Mouse (Mus musculus): ENCODE data around the gene Ciapin1. TPM values are rescaled to one million over a fixed set of nuclear protein-coding genes. Genes with fewer than 3 reads are reported as not detected.

Ciapin1 gene
- total RNA-seq, 2 experiments from 2014 or later = 69.4 to 77.1 TPM

DNA sequence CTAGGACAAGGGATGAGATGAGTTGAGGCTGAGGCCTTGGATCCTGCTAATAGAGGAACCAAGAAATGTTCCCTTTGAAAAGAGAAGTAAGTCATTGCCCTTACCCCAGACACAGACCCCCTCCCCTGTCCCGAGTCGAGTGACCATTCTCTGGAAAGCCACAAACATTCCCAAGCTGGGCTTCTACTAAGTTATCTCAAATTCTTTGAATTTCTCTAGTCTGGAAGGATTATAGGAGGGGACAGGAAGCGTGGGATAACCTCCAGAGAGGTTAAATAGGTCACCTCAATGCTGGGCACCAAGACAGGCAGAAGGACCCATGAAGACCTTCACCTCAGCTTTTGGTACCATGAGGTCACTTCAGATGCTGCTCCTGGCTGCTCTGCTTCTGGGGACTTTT is 28.0 kb downstream of the Ciapin1 start, which contains the start of gene Ccl17:
Gene Ccl17, plus strand, starts transcription at position 301 of the 400 bp plus-strand sequence.
- no peak for DNase-seq (ENCODE audit: low spot score in 2 of 2)

DNA sequence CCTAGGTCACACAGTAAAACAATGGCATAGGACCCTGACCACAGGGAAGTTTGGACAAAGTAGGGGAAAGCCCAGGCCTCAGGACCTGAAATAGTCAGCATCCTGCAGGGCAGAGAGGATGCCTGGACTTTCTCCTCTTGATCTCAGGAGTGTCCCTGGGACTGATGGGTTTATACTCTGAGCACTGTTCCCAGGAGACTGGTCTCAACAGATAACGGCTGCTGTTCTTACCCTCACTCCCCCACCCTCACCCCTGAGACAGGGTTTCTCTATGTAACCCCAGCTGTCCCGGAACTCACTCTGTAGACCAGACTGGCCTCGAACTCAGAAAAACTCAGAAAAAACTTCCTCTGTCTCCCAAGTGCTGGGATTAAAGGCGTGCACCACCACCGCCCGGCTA is 29.8 kb downstream of the Ciapin1 start:
- no peak for DNase-seq (ENCODE audit: low spot score in 2 of 2)

DNA sequence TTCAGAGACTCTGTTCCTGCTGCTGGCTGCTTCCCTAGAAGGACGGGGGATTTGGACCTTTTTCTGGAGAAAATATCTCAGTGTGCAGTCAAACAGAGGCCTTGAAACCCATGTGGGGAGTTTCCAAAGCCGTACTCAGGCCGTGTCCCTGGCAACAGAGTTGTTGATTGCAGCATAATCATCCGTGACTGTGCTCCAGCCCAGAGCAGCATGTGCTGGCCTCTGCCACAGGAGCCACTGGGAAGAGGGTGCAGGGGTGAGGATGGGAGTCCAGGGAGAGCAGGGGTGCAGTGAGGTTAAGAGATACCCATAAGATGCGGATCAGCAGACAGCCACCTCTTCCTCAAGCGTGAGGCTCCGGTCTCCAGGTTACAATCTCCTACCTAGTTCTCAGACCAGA is 30.7 kb downstream of the Ciapin1 start:
- DNase-seq (ENCODE audit: low spot score in 2 of 2) = no peak

DNA sequence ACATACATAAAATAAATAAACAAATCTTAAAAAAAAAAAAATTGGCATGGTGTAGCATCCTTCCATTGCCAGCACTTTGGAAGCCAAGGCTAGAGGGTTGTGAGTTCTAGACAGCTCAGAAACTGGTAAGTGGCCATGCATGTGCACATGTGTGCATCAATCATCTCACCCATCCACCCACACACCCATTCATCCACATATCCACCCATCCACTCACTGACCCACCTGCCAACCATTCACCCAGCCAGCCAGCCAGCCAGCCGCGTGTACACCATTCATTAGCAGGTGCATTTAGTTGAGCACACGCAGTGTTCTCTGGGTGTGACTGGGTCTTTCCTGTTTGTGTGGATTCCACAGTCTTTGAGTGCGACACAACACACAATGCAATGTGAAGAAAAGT is 32.3 kb downstream of the Ciapin1 start:
- no peak for DNase-seq (ENCODE audit: low spot score in 2 of 2)

DNA sequence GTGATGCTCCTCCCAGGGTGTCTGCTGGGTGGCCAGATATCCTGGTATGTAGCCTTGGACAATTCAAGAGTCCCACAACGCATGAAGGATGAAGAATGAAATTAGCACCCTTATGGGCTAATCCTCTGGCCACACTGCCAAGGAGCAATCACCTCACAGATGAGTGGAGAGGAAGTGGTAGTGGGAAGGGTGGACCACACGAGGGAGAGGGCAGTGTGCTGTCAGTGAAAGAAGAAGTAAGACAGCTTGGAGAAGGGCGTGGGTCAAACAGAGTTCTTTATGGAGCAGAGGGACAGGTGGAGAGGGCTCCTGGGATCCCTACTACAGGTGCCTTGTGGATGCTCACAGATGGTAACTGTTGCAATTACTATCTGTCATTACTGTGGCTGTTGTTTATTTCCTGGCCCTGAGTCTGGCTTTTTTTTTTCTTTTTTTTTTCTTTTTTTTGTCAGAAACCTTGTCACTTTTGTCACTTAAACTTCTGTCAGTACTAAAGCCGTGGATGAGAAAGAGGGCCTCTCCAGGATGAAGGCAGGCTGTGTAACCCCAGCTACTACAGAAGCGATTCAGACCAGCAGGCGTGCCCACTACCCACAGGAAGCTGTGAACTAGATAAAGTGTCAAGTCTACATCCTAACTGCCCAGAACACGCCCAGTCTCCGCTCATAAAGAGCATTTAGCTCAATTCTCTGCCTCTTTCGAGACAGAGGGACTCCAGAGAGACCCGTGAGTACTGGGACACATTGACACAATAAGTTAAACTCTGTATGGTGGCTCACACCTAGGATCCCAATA is 33.4 kb downstream of the Ciapin1 start:
- DNase-seq (ENCODE audit: low spot score in 2 of 2) = no peak

DNA sequence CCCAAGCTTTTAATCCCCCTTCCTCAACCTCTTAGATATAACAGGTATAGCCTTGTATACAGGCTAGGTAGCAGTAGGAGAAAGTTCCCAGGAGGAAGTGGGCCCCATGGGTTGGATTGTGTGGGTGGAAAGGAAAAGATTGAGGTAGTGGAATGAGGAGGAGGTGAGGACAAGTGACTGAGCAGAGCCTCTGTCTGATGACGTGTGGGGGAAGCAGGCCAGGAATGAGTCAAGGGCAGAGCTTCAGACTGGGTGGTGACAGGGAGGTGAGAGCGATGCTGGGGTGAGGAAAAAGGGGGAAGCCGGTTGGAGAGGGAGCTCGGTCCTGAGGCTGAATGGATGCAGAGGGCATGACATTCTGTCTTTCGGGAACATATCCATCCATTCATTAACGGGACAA is 34.6 kb downstream of the Ciapin1 start:
- DNase-seq (ENCODE audit: low spot score in 2 of 2) = no peak

DNA sequence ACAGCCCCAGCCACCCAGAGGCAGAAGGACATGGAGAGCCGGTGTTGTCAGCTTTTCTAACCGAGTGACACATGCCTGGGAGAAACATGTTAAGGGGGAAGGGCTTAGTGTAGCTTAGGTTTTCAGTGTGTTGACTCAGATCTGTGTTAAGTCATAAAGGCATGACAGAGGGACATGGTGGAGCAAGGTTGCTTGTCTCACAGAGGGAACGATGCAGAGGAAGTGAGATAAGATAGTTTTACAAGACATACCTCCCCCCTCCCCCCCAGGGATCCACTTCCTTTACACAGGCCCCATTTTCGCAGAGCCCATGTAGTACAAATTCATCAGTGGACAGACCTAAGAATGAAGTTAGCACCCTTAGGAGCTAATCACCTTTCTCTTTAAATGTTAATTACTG is 35.8 kb downstream of the Ciapin1 start:
- DNase-seq (ENCODE audit: low spot score in 2 of 2) = no peak

DNA sequence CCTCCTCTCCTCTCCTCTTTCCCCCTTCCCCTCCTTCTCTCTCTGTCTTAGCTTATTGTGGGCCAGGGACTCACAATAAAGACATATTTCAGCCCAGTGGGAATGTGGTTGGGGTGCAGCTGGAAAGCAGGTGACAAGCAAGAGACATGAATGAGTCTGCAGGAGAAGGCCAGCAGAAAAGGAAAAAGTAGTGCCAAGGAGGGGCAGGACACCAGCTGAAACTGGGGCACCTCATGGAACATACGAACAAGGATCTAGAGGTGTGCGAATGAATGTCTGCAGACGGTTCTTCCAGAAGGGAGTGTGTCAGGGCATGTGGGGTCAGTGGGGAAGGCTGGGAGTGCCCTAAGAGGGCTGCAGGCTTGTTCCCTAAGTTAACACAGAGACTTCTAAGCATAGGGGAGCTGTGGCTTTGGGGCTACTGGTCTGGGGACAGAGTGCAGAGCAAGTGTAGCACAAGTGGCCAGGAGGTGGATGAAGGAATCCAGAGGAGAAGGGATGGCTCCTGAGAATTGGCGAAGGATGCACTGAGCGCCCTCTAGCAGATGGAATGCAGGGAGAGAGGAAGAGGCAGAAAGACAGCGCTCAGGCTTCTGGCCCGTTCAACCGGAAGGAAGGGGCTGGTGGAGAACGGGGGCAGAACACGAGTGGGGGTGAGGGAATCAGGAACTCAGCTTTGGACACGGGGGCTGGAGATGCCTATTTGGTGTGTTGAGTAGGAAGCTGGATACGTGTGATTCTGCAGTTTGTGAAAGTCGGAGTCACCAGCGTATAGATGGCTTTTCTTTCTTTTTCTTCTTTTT is 36.7 kb downstream of the Ciapin1 start:
- peak in 1 of 2 experiments; percentile 59 for DNase-seq (ENCODE audit: low spot score in 2 of 2)

DNA sequence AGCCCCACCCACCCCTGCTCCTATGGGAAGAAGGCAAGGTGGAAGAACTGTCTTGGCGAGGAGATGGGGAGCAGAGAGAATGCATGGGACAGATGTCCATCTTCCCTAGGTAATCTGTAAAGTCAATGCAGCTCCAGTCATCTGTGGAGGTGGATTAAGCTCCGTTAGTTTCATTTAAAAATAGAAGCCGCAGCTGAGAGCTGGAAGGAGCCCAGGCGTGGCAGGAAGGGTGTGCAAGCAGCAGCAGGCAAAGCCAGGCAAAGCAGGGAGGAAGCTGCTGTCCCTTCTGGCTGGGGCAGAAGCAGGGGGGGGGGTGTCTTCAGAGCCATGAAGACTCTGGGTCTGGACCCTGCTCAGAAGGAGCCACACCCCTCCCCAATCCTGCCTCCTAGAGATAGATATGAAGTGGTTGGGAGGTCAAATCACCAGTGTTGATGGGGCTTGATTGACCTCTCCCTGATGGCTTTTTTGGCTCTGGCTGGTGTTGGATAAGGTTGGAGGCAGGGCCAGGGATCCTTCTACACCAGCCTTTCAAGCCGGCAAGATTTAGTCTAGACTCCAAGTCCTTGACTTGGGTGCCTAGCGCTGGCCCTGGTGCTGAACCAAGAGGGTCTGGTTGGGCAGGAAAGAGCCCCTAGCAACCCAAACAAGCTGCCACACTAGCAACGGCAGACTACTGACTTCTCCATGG is 37.7 kb downstream of the Ciapin1 start:
- peak in 1 of 2 experiments; percentile 56 for DNase-seq (ENCODE audit: low spot score in 2 of 2)

DNA sequence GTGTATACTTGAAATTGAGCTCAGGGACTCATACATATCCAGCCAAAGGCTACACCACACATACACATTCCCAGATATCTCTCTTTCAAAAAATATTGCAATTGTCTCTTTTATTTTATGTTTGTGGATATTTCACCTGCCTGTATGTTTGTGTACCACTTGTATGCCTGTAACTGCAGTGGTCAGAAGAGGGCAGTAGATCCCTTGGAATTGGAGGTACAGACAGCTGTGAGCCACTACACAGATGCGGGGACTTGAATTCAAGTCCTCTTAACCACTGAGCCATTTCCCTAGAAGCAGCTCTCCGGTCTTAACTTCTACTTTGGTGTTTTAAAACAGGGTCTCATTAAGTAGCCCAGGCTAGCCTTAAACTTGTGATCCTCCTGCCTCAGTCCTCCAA is 43.4 kb downstream of the Ciapin1 start:
- DNase-seq (ENCODE audit: low spot score in 2 of 2) = no peak

DNA sequence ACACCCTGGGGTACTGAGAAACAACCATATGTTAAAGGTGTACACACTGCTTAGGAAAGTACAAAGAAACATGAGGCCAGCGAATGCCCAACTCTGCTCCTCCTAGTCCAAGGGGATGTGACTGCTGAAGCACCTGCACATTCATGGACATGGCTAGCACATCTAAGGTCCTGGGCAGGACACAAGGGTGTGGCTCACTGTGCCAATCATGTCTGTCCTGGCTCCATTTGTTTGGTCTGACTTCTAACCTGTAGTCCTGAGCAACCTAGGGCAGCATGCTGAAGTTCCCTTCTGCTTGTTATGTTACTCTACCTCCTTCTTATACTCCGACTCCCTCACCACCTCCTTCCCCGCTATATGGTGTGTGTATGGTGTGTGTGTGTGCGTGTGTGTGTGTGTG is 43.8 kb downstream of the Ciapin1 start:
- no peak for DNase-seq (ENCODE audit: low spot score in 2 of 2)

DNA sequence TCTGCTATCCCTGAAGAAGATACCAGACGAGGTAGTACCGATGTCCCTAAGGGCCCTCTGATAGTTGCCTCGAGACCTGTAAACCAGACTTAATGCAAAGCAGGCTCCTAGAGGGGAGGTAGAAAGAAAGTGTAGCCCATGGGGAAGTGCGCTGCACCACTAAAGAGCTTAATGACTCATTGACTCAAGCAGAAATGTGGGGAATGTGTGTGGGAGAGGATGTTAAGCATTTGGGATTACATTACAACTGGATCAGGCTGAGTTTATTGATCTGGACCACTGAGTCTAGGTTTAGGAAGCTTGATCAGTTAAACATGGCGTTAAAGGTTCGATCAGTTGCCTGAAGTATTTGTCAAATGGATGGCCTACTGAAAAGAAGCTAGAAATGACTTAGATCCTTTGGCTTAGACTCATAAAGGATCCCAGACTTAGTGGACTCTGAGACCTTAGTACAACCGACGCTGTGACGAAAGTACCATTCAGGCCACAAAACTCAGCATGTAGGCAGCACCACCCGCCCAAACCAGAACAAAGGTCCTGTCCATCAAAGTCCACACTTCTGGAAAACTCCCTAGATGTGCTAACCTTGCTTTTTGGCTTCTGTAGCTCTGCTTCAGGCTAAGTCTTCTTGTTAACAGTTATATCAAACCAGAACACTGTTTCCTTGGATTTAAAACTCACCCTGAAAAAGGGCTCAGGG is 48.8 kb downstream of the Ciapin1 start:
- no peak for DNase-seq (ENCODE audit: low spot score in 2 of 2)

DNA sequence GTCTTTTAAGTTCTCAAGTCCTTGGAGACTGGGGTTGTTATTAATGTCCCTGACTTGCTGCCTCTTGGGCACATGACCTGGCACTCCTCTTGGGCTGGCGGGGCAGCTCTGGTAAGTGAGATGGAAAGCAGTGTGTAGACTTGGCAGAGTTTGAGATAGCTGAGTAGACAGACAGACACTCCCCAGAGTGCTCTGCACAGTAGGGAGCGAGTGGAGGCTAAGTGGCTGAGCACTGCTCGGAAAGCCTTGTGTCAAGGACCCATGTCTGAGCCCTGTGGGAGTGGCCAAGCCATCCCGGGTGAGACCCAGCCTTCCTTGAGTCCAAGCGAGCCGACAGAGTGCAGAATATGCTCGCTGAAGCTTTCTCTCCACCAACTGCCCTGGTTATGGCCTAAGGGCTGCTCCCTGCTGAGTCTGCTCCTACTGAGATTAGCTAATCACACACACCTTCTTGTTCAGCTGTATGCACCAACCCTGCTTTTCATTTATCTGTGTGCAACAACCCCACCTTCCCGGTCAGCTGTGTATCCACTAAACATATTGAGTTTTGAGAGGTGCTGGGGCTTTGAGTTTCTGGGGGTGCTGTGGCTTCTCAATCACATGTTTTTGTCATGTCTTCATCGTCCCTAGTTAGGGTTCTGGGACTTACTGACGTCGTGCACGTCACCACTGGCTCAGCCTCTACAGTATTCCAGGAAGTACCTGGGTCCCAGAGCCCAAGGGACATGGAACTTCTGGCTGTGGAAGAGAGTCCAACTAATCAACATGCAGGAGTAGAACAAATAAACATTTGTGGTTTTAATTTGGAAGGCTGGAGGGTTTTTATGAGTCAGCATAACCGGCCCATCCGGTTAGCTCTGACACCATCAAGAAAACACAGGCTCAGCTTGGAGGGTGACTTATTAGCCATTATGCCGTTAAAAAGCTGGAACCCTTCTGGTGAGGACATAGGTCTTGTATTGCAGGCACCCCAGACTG is 50.3 kb downstream of the Ciapin1 start:
- DNase-seq (ENCODE audit: low spot score in 2 of 2) = no peak

DNA sequence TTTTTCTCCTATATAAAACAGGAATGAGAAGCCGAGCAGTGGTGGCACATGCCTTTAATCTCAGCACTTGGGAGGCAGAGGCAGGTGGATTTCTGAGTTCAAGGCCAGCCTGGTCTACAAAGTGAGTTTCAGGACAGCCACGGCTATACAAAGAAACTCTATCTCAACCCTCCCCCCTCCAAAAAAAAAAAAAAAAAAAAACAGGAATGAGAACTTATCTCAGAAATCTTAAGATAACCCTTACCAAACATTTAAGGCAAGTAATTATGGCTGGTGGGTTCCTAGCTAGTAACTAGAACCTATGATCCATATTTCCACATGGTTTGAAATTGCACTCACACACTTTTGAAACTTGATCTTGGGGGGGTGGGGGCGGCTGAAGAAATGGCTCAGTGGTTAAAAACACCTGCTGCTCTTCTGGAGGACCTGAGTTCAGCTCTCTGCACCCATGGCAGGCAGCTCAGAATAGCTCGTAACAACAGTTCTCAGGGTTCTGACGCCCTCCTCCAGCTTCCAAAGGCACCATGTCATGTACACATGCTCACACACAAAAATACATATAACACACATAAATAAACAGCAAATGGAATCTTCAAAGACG is 52.1 kb downstream of the Ciapin1 start:
- no peak for DNase-seq (ENCODE audit: low spot score in 2 of 2)

DNA sequence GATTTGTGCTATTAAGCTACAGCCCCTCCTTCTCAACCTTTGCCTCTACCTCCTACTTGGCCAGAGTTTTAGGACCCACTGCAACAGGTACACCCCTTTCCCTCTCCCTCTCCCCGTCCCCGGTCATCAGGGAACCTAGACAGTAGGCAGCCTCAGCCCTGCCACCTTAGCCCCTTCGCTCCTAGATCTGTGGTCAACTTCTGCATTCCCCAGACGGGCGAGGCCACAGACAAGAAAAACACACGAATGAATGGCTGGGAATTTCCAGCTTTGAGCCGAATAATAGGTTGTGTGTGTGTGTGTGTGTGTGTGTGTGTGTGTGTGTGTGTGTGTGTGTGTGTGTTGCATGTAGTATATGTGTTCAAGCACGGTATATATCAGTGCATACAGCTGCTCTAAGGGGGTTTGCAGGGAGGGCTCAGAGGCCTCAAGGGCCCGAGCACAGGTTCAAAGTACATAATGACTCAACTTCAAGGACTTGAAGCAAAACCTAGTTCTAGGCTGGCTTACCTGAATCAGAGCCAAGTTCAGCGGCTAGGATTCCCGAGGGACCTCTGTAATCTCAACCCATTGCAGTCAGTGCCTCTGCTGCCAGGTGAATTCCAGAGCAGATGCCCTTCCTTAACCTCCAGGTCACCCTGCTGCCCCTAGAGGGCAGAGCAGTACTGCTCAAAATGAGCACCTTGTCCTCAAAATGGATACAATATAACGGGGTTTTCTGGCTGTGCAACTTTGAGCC is 52.7 kb downstream of the Ciapin1 start:
- DNase-seq (ENCODE audit: low spot score in 2 of 2) = no peak

DNA sequence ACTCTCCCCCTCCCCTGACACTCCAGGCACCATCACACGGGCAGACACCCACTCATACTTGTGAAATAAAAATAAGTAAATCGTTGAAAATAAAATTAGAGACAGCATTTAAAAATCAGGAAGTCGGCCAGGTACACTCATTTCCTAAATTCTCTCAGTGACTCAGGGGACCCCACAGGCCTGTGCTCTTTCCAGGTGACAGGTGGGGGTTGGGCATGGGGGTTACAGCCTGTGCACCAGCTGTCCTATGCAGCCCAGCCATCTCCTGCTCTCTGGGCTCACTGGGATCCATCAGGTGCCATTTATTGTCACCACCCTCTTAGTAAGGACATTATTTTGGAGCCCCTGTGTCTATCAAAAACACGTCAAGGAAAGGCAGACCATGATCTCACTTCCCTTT is 54.3 kb downstream of the Ciapin1 start:
- DNase-seq (ENCODE audit: low spot score in 2 of 2) = no peak

DNA sequence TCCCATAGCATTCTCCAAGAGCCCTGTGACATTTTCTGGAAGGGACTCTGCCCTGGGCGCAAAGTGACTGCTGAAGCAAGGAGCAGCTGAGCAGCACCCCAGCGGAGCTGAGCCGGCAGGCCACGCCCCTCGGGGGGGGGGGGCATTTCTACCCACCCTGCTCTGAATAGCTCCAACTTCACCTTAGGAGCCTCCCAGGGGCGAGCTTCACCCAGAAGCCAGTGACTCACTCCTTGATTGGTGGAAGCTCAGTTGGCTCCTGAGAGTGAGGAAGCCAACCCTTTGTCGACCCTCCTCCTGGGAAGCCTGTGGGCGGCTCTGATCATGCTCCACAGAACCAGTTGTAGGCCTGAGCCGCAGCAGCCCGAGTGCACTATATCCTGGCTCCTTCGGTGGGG is 56.3 kb downstream of the Ciapin1 start:
- no peak for DNase-seq (ENCODE audit: low spot score in 2 of 2)

DNA sequence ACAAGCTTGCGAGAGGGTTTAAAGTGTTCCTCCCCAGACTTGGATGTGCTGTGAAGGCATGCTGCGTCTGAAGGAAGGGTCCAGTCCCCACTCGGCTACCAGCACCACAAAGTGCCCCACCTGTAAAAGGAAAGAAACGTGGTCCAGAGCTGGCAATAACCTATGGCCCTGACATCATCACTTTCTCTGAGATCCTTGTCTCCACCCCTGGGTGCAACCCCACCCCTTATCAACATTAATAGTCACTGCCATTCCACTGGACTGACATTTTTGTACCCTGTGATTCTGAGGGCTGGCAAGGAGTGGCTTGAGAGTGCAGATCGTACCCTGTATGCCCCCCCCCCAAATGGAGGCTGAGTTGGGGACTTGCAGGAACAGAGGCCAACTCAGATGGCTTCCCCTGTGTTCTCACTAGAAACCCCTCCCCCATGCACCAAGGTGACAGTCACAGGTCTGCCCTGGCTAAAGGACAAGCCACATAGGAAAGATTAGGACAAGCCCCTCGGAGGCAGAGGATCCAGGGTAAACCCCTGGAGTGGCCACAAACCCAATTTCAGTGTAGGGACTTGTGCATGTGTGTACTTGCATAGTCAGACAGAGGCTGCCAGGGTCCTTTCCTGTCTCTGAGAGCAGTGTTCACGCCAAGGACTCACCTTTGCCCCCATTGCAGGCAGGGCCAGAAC is 56.9 kb downstream of the Ciapin1 start:
- DNase-seq (ENCODE audit: low spot score in 2 of 2) = no peak

All from layer of hippocampus, adult 18-20 months (tissue).